Mouse (Mus musculus) CH12.LX (cell line): ENCODE measurements around the gene Gm20683.
A peak's percentile ranks its signal among the peaks of the same experiment; 100 is the strongest.

Experiments used
- BHLHE40 ChIP-seq: IDR thresholded peaks from 2 replicates; pipeline ENCODE4 v1.6.1; 2011; ENCODE audit warnings: mild to moderate bottlenecking, low read depth, low read length, improper control_type of control experiment
- CTCF ChIP-seq, 2 experiments: IDR thresholded peaks in 1 of 2; conservative IDR thresholded peaks in 1 of 2; 2 replicates each; pipeline ENCODE4 v1.5.1; 2011 to 2012; ENCODE audit warnings: low read depth in 2 of 2, low read length in 2 of 2, improper control_type of control experiment in 1 of 2, inconsistent platforms in 1 of 2, mild to moderate bottlenecking in 1 of 2, moderate library complexity in 1 of 2
- E2F4 ChIP-seq: IDR thresholded peaks from 2 replicates; pipeline ENCODE4 v1.6.1; 2011; ENCODE audit warnings: low read depth, low read length, improper control_type of control experiment; ENCODE audit not compliant: insufficient replicate concordance
- EP300 ChIP-seq: IDR thresholded peaks from 2 replicates; pipeline ENCODE4 v1.6.1; 2011; ENCODE audit warnings: low read length, improper control_type of control experiment
- ETS1 ChIP-seq: conservative IDR thresholded peaks from 2 replicates; pipeline ENCODE4 v1.6.1; 2012; ENCODE audit warnings: low read depth, mild to moderate bottlenecking, inconsistent platforms, low read length, improper control_type of control experiment, moderate library complexity
- MAX ChIP-seq: IDR thresholded peaks from 2 replicates; pipeline ENCODE4 v1.6.1; 2011; ENCODE audit warnings: low read length, improper control_type of control experiment
- POLR2A ChIP-seq: IDR thresholded peaks from 2 replicates; pipeline ENCODE4 v1.6.1; 2011; ENCODE audit warnings: low read depth, mild to moderate bottlenecking, improper control_type of control experiment, low read length
- USF2 ChIP-seq: conservative IDR thresholded peaks from 2 replicates; pipeline ENCODE4 v1.6.1; 2011; ENCODE audit warnings: low read depth, low read length, improper control_type of control experiment

DNA sequence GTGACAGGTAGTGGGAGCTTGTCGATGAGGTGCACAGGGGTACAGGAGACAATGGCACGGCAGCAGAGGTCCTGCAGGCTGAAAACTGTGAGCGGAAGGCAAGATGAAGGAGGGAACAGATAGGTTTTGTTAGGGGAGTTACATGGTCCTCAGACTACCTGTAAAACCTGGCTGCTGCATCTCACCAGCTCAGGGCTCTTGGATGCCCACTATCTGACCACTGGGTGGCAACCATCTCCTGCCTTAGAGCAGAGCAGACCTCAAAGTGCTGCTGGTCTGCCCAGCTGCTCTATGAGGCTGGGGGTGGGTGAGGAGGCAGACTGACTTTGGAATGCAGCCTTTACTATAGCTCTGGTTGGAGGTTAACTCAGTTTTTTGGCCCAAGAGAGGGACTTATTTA lies 42.3 kb upstream of the Gm20683 start:
- TF ChIP-seq E2F4 (no peak), CTCF (conservative IDR thresholded peaks at IDR 0.05 in 1 of 2, IDR thresholded peaks at IDR 0.05 in 1 of 2; ENCODE audit: low read depth in 2 of 2, low read length in 2 of 2) (peak in 1 of 2 experiments; percentile 36; a peak in 2 of 4 replicates), MAX (no peak), BHLHE40 (no peak), EP300 (no peak), POLR2A (no peak; the same call in 1 of the 2 replicates), ETS1 (no peak), USF2 (no peak)
